Mouse (Mus musculus): ENCODE measurements around the gene Tmem117. TPM values are rescaled to one million over a fixed set of nuclear protein-coding genes. Genes with fewer than 3 reads are reported as not detected.

The Tmem117 gene
- polyA plus RNA-seq, 1 experiment: 1.2 TPM

DNA sequence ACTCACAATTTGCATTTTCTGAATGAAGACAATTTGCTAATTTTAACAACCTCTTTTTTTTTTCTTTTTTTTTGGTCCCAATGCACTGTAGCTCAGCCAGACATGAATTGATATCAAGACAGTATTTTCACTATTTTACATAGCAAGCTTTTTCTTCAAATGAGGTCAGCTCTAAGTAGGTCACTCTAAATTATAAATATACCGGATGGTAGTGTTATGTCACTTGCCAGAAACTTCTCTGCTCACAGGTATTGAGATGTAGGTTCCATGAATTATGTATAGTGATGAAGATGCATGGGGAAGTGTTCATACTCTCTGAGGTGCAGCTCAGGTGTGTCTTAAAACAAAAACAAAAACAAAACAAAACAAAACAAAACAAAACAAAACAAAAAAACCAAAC lies 264.2 kb downstream of the Tmem117 start:
- DNase-seq (ENCODE audit: low read depth): no peak

- no peak for DNase-seq (ENCODE audit: low read depth)
These were observed 265.1 kb downstream of the Tmem117 start for GRCm38 (mm10) chr15:94894086-94894485.

DNA sequence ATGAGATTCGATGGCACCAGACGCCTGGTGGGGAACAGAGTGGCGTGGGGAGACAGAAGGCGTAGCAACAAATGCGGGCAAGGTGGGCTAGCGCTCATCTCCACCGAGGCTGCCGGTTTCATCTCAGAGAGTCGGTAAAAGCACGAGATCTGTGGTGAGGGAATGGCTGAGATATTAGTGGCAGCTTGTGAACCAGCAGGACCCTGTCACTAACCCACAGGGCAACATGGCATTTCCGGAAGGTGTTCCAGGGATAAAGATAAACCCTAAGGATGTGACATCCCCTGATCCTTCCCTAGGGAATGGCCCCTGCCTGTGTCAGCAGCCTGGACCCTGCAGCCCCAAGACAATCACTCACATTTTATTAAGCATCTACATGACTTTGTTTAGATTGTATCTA lies 266.6 kb downstream of the Tmem117 start:
- DNase-seq (ENCODE audit: low read depth): no peak

GRCm38 (mm10) chr15:94903188-94903587 lies 274.2 kb downstream of the Tmem117 start:
- no peak for DNase-seq (ENCODE audit: low read depth)

DNA sequence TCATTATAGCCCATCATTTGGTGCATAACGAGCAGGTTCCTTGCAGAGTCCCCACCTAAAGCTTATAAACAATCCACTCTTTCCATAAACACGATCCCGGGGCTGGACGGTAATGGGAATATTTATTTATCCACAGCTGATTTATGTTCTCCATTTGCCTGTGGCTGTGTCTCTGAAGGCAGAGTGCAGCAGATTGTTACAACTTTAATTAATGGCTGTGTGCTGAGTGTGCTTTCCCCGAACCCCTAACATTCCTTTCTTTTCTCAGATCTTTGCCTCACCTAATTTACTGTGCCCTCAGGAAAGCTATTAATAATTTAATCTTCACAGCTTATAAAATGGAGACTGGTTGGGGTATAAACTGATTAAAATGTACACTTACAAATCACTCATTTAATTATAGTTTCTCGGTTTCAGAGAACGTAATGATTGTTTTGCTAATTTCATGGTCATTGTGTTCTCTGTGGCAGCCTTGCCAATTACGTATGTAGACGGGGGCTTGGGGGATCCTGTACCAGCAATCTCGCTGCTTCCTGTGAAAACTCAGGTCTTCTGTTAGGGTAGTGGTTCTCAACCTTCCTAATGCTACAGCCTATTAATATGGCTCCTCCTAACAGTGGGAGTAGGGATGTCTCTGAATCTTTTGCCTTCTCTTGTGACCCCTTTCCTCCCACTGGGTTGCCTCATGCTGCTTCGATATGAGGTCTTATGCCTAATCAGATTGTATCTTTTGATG lies 275.8 kb downstream of the Tmem117 start:
- no peak for DNase-seq (ENCODE audit: low read depth)

DNA sequence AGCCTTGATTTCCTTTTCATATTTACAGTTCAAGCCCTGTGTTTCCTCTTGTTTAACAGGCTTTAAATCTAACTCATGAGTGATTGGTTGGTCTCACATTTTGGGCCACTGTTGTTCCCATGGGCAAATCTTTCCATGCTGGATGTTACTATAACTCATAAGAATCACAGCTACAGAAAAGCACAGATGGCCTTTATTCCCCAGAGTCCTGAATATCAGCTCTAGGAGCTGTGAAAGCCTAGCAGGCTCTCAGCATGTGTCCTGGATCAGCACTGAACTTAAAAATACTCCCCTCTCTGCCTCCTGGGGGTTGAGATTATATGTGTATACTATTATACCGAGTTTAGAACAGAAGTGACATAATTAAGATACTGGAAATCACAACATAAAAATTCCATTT lies 292.6 kb downstream of the Tmem117 start:
- no peak for DNase-seq (ENCODE audit: low read depth)

DNA sequence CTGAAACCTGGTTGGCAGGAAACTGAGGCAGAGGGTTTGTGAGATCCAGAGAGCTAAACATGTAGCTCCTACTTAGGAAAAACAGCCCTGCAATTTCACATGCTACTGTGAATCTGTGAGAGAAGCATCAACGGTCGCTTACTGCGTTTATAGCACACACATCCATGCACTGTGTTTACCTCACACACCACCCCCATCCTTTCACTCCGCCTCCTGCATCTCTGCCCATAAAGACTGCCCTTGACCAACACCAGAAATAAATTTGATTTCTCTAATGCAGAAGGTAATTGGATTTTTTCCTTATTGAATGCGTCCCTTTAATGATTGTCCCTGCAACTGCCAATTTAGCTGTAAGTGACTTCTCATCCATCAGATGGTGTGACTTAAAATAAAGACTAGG lies 299.0 kb downstream of the Tmem117 start:
- DNase-seq (ENCODE audit: low read depth): no peak

- no peak for DNase-seq (ENCODE audit: low read depth)
These were observed 301.7 kb downstream of the Tmem117 start for GRCm38 (mm10) chr15:94930743-94931142.

- no peak for DNase-seq (ENCODE audit: low read depth)
These were observed 304.0 kb downstream of the Tmem117 start for GRCm38 (mm10) chr15:94933044-94933443.

DNA sequence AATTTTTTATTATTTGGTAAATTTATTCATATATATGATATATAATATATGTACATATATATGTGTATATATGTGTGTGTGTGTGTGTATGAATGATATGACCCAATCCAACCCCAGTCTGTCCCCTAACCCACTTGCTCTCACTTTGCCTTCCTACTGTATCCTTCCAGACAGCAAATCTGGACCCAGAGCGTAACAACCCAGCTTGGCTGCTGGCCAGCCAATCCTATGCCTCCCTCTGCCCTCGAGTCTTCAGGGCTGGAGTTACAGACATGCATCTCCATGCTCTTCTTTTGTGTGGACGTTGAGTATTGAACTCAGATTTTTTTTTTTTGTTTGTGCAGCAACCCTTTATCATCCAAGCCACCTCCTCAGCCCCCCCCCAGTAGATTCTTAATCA lies 304.4 kb downstream of the Tmem117 start:
- no peak for DNase-seq (ENCODE audit: low read depth)

DNA sequence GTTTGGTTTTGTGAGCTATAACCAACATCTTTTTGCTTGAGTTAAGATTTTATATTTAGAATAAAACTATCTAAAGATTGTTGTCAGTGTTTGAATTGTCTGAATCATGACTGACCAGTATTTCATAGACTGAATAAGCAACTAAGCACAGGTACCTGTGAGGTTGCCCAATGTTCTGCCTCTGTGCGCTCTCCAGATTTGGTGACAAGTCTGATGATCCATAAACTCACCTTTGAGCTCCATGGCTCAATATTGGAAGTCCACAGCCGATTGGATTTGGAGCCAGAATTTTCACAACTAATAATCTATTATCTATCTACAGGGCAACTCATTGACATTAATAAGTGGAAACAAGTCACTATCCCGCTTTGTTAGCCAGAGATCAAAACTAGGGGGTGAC lies 312.9 kb downstream of the Tmem117 start:
- DNase-seq (ENCODE audit: low read depth): no peak

DNA sequence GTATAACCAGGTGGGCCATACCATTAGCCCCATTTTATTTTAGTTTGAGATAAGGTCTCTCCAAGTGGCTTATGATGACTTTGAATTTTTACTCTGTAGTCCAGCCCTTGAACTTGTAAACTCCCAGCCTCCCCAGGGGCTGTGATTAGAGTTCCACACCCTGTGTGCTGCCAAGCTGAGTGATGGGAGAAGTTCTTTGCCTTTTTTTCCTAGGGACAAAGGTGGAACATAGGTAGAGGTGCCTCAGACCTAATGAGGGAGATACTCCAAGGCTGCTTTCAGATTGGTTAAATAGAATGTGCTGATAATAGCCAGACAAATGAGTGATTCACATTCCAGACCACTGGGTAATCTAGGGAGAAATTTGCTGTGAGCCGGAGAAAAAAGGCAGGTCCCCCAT lies 313.4 kb downstream of the Tmem117 start:
- no peak for DNase-seq (ENCODE audit: low read depth)

DNA sequence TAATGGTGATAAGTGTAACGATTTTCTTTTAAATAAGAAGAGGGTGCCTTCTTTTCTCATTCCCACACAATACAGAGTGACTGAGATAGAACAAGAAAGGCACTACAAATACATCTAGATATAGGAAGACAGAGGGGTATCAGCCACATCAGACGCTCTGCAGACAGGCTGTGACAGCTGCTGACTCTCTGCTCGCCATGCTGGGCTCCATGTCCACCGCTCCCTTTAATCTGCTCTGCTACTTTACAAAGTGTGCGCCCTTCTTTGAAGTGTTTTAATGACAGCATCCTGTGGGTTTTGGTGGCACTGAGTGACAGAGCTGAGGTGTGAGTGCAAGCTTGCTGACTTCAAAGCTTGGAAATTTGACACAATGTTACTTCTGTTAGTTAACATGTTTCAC lies 314.9 kb downstream of the Tmem117 start:
- DNase-seq (ENCODE audit: low read depth): no peak

GRCm38 (mm10) chr15:94951382-94952048 lies 322.5 kb downstream of the Tmem117 start:
- no peak for DNase-seq (ENCODE audit: low read depth)

GRCm38 (mm10) chr15:94956697-94957096 lies 327.7 kb downstream of the Tmem117 start:
- no peak for DNase-seq (ENCODE audit: low read depth)

DNA sequence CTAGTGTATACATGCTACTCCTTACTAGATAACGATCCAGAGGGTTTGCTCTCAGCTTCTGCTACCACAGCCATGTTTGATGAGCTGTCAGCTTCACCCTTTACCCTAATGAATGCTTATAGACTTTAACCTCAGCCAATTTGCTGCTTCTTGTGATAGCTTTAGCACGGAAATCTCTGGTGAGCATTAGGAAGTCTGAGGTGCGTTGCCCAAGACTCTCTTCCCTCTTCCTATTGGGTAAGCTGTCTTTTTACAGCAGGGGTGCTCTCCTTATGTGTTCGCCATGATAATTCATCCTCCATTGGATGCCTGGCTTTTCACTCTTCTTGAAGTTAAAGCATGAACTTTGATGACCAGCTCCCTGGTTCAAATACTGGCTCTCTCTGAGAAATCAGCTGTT lies 328.2 kb downstream of the Tmem117 start:
- no peak for DNase-seq (ENCODE audit: low read depth)

DNA sequence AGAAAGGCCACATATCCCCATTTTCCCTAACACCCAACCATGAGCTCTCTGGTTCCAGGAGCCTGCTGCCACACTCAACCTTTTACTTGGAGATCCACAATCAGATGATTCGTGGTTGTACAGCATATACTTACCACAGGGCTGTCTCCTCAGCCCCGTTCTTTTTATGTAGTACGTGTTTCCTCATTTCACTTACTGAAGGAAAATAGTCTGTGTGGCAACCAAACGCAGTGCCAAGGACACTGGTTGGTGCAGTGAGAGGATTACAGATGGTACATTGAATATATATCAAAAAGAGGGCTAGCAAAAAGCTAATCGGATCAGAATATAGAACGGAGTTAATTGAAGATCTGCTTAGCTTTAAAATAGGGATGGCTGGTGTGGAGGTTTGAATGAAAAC lies 338.0 kb downstream of the Tmem117 start:
- DNase-seq (ENCODE audit: low read depth): no peak

DNA sequence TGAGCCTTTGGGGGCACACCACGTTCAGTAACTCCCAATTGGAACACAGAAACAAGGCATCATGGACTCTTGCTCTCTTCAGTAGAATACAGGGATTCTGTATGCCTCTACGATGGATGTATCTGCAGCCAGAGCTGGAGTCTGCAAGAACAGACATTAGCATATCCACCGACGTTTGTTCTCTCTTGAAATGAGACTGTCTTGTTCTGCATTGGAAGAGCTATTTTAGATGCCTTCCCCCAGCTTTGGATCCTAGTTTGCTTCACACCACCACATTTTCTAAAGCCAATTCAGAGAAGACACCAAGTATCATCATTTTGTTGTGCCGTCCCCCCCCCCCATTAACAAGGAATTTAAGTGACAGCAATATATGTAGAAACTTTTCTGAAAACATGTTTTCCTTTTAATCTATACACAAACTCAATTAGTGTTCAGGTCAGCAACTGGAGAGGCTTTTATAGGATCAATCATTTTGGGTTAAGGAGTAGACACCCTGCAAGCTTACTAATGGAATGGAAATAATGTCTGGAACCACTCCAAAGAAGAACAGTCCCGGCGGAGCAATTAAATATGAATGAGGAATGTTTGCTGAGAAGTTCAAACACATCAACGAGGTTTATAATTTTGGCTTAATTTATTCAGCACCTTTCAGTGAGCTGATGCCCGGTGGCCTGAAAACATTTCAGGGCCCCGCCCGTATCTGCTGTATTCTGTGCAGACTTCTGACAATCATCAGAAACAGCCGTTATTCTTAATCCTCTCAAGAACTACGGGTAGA lies 339.6 kb downstream of the Tmem117 start:
- no peak for DNase-seq (ENCODE audit: low read depth)

DNA sequence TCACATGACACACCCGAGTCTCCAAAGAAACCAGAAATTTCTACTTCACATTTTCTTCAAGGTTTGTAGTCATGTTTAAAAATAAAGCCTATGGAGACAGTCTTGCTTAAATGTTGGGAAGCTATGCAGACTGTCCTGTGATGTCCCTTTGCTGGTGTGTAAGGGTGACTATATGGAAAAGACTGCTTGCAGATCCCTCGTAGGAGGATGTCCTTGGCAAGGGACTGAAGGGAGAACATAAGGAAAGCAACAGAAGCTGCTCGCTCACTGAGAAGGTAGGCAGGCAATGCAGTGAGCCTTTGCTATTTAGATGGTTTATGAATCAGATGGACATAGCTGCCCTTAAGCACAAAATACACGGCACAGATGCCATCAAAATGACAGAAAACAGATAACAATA lies 352.8 kb downstream of the Tmem117 start:
- no peak for DNase-seq (ENCODE audit: low read depth)

DNA sequence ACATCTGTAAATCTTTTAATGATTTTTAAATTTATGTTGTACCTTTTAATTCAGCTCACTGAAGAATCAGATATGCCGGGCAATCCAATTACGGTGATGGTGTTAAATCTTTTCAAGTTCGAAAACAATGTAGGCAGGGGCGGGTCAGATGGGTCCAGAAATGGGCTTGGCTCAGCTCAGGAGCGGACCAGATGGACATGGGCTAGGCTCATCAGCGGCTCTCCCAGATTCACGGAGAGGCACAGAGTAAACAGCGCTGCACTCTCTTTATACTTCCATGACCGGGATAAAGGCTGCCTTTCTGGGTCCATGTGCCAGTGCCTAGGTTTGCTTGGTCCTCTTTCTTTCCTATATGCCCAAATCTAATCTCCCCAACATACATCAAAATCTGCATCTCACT lies 366.3 kb downstream of the Tmem117 start:
- no peak for DNase-seq (ENCODE audit: low read depth)

DNA sequence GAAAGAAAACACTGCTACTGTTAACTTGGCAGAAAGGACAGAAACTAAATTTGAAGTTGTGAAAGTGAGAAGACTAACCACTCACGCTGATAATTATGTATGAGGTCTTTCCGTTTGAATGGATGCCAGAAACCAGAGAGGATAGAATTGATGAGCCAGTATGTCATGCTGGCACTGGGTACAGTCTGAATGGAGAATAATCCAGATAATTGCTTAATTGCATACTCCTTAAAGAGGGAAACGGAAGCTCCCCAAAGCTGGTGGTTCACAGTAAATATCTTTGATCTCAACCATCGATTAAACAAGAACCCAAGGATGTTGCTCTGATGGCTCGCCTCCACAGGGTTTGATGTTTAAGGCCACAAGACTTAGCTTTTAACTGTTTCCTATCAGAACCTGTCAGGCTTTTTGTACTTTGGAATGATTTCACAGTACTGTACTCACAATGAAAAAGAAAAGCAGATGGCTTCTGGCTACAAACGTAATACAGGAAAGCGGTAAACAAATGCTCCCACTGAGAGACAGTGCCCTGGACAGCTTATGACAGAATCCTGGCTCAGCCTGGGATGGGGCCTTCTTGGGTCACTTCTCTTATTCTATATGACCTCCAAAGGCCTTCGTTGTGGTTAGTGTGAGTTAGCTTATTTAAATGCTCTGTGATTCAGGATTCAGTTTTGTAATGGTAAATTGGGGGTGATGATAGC lies 376.2 kb downstream of the Tmem117 start:
- no peak for DNase-seq (ENCODE audit: low read depth)

GRCm38 (mm10) chr15:95022251-95022650 lies 393.2 kb downstream of the Tmem117 start:
- no peak for DNase-seq (ENCODE audit: low read depth)
